Mouse (Mus musculus): ENCODE measurements around the gene Vax2. TPM values are rescaled to one million over a fixed set of nuclear protein-coding genes. Genes with fewer than 3 reads are reported as not detected.
A peak's percentile ranks its signal among the peaks of the same experiment; 100 is the strongest.

Vax2 gene
- polyA plus RNA-seq, 1 experiment from 2014 or later = not detected

DNA sequence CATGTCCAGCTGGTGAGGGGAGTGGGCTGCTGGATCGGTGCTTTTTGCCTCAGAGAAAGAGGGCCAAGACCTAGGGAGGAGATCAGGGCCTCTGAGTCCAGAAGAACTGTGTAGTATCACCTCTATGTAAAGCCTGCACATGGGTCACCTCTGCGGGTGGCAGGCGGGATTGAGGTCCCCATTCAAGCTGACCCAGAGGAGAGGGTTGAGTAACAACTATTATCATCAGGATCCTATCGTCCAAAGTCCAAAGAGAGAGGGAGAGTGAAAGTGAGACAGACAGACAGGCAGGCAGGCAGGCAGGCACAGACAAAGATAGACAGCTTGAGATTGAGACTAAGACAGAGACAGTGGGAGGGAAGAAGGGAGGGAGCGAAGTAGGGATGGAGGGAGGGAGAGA, 32.1 kb downstream of the Vax2 start:
- 63% methylated on average over 5 of the region's 5 CpGs for WGBS
- H3K4me1 ChIP-seq (replicated peaks; ENCODE audit: control insufficient read depth, insufficient read depth, low read length) = no peaks in the 10 kb centered on the region

DNA sequence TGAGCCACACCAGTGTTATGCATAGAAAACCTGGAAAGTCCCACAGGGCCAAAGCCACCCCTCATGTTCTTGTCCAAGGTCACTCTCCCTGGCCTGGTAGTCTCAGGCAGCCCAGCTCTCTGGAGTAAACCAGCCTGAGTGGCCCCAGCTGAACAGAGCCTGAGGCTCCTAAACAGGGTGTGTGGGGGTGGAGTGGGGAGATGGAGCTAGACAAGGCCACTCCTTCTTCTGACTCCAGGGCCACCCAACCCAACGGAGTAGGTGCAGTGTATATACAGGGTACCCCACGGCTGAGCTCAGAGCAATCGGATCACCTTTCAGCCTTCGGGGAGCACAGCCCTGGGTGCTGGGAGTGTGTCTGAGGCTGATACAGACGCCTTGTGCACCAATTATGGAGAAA, 33.1 kb downstream of the Vax2 start:
- ATAC-seq (ENCODE audit: low FRiP score) (no peak), DNase-seq (ENCODE audit: low spot score) (no peak)
- no peaks in the 10 kb centered on the region for H3K27me3 ChIP-seq (ENCODE audit: control insufficient read depth, insufficient read depth, low read length)
- H3K9me3 ChIP-seq (ENCODE audit: control insufficient read depth, low read length) = no peaks in the 10 kb centered on the region
- no peaks in the 10 kb centered on the region for H3K4me1 ChIP-seq (replicated peaks; ENCODE audit: control insufficient read depth, insufficient read depth, low read length)
- no peak overlapping the region for H3K4me2 ChIP-seq (replicated peaks)
- no peak overlapping the region for H3K27ac ChIP-seq
- WGBS = 76% methylated on average over 5 of the region's 5 CpGs
- H3K9ac ChIP-seq = no peak overlapping the region
- no peak overlapping the region for H3K4me3 ChIP-seq (replicated peaks; ENCODE audit: low read length)
- no peaks in the 10 kb centered on the region for H3K36me3 ChIP-seq (replicated peaks; ENCODE audit: control insufficient read depth, insufficient read depth)

More for the DNA sequence above, 32.1 kb downstream of the Vax2 start:
- no peak for ATAC-seq (ENCODE audit: low FRiP score)
- Histone ChIP-seq H3K9me3 (ENCODE audit: control insufficient read depth, low read length) (no peaks in the 10 kb centered on the region), H3K9ac (no peak overlapping the region), H3K27me3 (ENCODE audit: control insufficient read depth, insufficient read depth, low read length) (no peaks in the 10 kb centered on the region), H3K27ac (no peak overlapping the region), H3K4me2 (replicated peaks) (no peak overlapping the region), H3K36me3 (replicated peaks; ENCODE audit: control insufficient read depth, insufficient read depth) (no peaks in the 10 kb centered on the region), H3K4me3 (replicated peaks; ENCODE audit: low read length) (no peak overlapping the region)
- no peak for DNase-seq (ENCODE audit: low spot score)

DNA sequence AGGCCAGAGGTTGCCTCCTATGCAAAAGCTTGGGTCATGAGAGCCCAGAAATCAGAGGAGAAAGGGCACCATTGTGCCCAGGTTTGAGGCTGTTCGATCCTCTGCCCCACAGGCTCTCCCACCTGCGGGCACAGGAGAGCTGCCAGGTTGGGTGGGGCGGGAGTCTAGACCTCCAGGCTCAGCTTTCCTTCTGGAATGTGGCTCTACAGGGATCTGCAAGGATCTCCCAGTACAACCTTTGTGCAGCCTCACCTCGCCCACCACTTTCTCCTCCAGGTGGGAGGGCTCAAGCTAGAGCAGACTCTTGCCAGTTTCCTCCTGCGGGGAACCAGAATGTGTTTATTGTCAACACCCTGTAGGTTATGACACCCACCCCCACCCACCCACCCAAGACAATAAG, 33.5 kb downstream of the Vax2 start:
- no peaks in the 10 kb centered on the region for H3K36me3 ChIP-seq (replicated peaks; ENCODE audit: control insufficient read depth, insufficient read depth)
- H3K27ac ChIP-seq = no peak overlapping the region
- no peak overlapping the region for H3K4me3 ChIP-seq (replicated peaks; ENCODE audit: low read length)
- no peaks in the 10 kb centered on the region for H3K9me3 ChIP-seq (ENCODE audit: control insufficient read depth, low read length)
- no peaks in the 10 kb centered on the region for H3K4me1 ChIP-seq (replicated peaks; ENCODE audit: control insufficient read depth, insufficient read depth, low read length)
- ATAC-seq (ENCODE audit: low FRiP score) (no peak), DNase-seq (ENCODE audit: low spot score) (no peak)
- WGBS = 77% methylated on average over 5 of the region's 5 CpGs
- no peak overlapping the region for H3K9ac ChIP-seq
- no peak overlapping the region for H3K4me2 ChIP-seq (replicated peaks)
- no peaks in the 10 kb centered on the region for H3K27me3 ChIP-seq (ENCODE audit: control insufficient read depth, insufficient read depth, low read length)

DNA sequence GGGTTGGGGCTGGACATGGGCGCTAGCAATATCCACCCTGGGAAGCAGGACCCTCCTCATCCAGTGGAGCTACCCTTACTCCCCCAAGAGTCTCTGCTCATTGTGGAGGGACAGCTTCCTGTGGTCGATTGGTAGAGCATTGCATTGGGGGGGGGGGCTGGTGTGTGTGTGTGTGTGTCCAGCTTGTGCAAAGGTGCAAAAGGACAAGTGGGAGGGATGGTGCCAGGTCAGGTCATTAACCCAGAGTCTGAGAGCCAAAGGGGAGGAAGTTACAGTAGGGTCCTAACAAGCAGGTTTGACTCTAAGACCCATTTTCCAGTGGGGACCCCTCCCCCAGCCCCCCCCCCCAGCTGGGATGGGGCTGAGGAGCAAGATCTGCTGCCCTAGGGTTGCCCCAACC, 34.4 kb downstream of the Vax2 start:
- Histone ChIP-seq H3K9ac (no peak overlapping the region), H3K27me3 (ENCODE audit: control insufficient read depth, insufficient read depth, low read length) (no peaks in the 10 kb centered on the region), H3K27ac (no peak overlapping the region), H3K4me2 (replicated peaks) (no peak overlapping the region), H3K4me3 (replicated peaks; ENCODE audit: low read length) (no peak overlapping the region), H3K9me3 (ENCODE audit: control insufficient read depth, low read length) (no peaks in the 10 kb centered on the region), H3K36me3 (replicated peaks; ENCODE audit: control insufficient read depth, insufficient read depth) (no peaks in the 10 kb centered on the region), H3K4me1 (replicated peaks; ENCODE audit: control insufficient read depth, insufficient read depth, low read length) (no peaks in the 10 kb centered on the region)
- 41% methylated on average over 2 of the region's 2 CpGs for WGBS
- ATAC-seq (ENCODE audit: low FRiP score) = no peak
- no peak for DNase-seq (ENCODE audit: low spot score)

DNA sequence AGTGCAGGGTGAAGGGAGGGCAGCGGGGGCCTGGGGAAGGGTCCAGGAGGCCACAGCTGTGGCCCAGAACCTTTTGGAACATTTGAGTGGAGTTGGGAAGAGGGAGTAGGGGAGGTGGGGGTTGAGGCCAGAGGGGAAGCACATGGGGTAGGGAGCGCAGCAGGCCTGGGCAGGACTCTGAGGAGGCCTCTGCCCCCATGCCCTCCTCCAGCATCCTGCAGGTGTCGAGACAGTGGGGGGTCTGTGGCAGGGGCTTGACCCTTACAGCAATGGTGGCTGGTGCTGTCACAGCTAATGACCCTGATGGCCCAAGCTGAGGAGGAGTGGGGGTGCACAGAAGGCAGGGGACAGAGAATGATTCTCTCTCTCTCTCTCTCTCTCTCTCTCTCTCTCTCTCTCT, 38.2 kb downstream of the Vax2 start:
- H3K27me3 ChIP-seq (ENCODE audit: control insufficient read depth, insufficient read depth, low read length) = peaks cover 13% of the 10 kb centered on the region; the same call in 1 of the 2 replicates
- 40% methylated on average over 3 of the region's 3 CpGs for WGBS
- H3K9ac ChIP-seq = no peak overlapping the region
- no peaks in the 10 kb centered on the region for H3K36me3 ChIP-seq (replicated peaks; ENCODE audit: control insufficient read depth, insufficient read depth)
- no peaks in the 10 kb centered on the region for H3K4me1 ChIP-seq (replicated peaks; ENCODE audit: control insufficient read depth, insufficient read depth, low read length)
- no peak overlapping the region for H3K4me2 ChIP-seq (replicated peaks)
- no peak for ATAC-seq (ENCODE audit: low FRiP score)
- no peak overlapping the region for H3K4me3 ChIP-seq (replicated peaks; ENCODE audit: low read length)
- H3K9me3 ChIP-seq (ENCODE audit: control insufficient read depth, low read length) = no peaks in the 10 kb centered on the region
- H3K27ac ChIP-seq = no peak overlapping the region
- DNase-seq (ENCODE audit: low spot score) = no peak

DNA sequence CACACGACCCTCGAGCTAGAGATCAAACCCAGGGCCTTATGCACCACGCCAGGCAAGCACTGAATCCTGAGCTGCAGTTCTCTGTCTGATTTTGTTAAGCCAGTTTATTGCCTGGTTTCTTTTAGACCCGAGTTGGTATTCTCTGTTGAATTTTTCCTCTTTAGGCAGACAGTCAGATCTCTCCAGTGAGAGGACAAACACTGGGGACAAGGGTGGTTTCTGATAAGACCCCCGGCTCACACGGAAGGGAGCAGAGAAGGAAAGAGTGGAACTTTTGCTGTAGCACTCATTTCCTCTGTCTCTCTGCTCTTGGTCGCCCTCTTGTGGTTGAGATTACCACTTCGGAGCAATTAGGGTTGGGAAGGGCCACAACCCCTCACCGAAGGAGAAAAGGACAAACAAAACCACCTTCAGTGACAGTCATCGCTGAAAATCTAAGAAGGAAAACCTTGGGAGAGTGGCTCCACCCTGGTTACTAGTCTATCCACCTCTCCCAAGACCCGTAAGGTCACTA, 39.2 kb downstream of the Vax2 start:
- H3K36me3 ChIP-seq (replicated peaks; ENCODE audit: control insufficient read depth, insufficient read depth) = no peaks in the 10 kb centered on the region
- DNase-seq (ENCODE audit: low spot score) = peak; percentile 73
- no peak for ATAC-seq (ENCODE audit: low FRiP score)
- H3K4me1 ChIP-seq (replicated peaks; ENCODE audit: control insufficient read depth, insufficient read depth, low read length) = no peaks in the 10 kb centered on the region
- H3K4me3 ChIP-seq (replicated peaks; ENCODE audit: low read length) = no peak overlapping the region
- 10% methylated on average over 11 of the region's 11 CpGs for WGBS
- H3K4me2 ChIP-seq (replicated peaks) = no peak overlapping the region
- H3K27me3 ChIP-seq (ENCODE audit: control insufficient read depth, insufficient read depth, low read length) = peaks cover 13% of the 10 kb centered on the region; the same call in 1 of the 2 replicates
- no peak overlapping the region for H3K27ac ChIP-seq
- H3K9me3 ChIP-seq (ENCODE audit: control insufficient read depth, low read length) = no peaks in the 10 kb centered on the region
- no peak overlapping the region for H3K9ac ChIP-seq

DNA sequence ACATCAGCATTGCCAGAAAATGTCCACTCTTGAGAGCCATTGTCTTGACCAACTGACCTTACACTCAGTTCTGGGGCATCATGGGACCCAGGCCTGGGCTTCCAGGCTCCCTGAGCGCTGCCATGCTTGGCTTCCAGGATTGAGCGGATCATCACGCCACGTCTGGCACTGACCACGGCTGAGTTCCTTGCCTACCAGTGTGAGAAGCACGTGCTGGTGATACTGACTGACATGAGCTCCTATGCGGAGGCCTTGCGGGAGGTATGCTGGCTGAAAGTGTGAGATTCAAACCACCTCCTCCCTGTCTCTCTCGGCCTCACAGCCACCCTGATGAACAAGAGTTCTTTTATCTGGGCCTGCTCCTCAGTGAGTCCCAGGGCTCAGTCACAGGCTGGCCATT, 45.0 kb downstream of the Vax2 start:
- WGBS = 82% methylated on average over 9 of the region's 9 CpGs
- H3K36me3 ChIP-seq (replicated peaks; ENCODE audit: control insufficient read depth, insufficient read depth) = no peaks in the 10 kb centered on the region
- DNase-seq (ENCODE audit: low spot score) (no peak), ATAC-seq (ENCODE audit: low FRiP score) (no peak)
- H3K9me3 ChIP-seq (ENCODE audit: control insufficient read depth, low read length) = no peaks in the 10 kb centered on the region
- H3K4me3 ChIP-seq (replicated peaks; ENCODE audit: low read length) = no peak overlapping the region
- H3K4me1 ChIP-seq (replicated peaks; ENCODE audit: control insufficient read depth, insufficient read depth, low read length) = no peaks in the 10 kb centered on the region
- H3K9ac ChIP-seq = no peak overlapping the region
- H3K27me3 ChIP-seq (ENCODE audit: control insufficient read depth, insufficient read depth, low read length) = peaks cover 46% of the 10 kb centered on the region
- H3K4me2 ChIP-seq (replicated peaks) = no peak overlapping the region
- H3K27ac ChIP-seq = no peak overlapping the region

DNA sequence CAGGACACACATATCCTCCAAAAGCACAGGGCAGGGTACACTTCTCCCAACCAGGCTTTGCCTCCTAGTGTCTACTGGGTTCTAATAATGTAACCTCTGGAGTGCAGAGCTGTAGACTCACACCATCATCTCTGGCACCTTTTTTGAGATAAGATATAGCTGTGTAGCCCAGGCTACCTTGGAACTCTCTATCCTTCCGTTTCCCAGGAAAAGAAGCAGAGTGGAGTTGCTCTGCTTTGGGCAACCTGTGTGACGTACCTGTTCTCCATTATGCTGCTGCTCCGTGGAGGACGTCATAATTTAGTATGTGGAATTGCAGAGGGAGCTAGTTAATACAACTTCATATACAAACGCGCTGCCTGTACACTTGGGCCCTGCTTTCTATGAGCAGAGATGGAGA, 51.3 kb downstream of the Vax2 start, which contains the start of gene Ankrd53:
Gene Ankrd53 (plus strand): TSS at position 301 of the 400 bp plus-strand sequence.
- no peaks in the 10 kb centered on the region for H3K36me3 ChIP-seq (replicated peaks; ENCODE audit: control insufficient read depth, insufficient read depth)
- H3K27ac ChIP-seq = no peak within 1 kb of the TSS
- no peak for DNase-seq (ENCODE audit: low spot score)
- 27% methylated on average over 6 of the region's 6 CpGs for WGBS
- no peak for ATAC-seq (ENCODE audit: low FRiP score)
- H3K9me3 ChIP-seq (ENCODE audit: control insufficient read depth, low read length) = no peaks in the 10 kb centered on the region
- H3K9ac ChIP-seq = no peak within 1 kb of the TSS
- peak within 1 kb of the TSS; percentile 39 for H3K4me2 ChIP-seq (replicated peaks)
- peaks cover 66% of the 10 kb centered on the region for H3K27me3 ChIP-seq (ENCODE audit: control insufficient read depth, insufficient read depth, low read length)
- H3K4me3 ChIP-seq (replicated peaks; ENCODE audit: low read length) = peak within 1 kb of the TSS; percentile 16
- no peaks in the 10 kb centered on the region; the same call in 1 of the 2 replicates for H3K4me1 ChIP-seq (replicated peaks; ENCODE audit: control insufficient read depth, insufficient read depth, low read length)

DNA sequence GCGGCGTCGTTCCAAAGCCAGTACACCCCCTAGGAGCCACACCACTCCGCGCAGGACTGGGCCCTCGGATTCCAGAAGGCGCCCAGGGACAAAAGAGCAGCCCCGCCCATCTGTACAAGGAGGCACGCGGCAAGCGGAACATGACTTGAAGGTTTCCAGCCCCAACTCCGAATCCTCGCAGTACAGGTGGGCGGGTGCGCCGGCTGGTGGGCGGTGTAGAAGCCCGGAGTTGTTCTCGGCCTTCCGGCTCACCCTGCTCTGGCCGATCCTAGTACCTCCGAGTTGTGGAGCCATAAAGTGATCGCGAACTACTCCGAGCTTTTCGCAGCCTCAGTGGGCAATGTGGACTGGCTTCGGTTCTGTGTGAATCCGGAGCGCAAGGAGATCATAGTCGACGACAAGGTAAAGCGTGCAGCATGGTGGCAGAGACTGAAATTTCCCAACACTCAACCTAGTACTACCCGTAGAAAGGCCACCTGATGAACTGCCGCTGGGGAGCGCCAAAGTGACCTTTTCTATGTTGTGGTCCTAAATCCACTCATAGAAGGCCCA, 51.9 kb downstream of the Vax2 start:
- 0 out of 2 replicates have a peak, but pooled peaks have one; percentile 40 for ATAC-seq (ENCODE audit: low FRiP score)

More for the DNA sequence above, 51.9 kb downstream of the Vax2 start:
- H3K4me2 ChIP-seq (replicated peaks) = peak overlapping the region; percentile 39
- no peaks in the 10 kb centered on the region; the same call in 1 of the 2 replicates for H3K4me1 ChIP-seq (replicated peaks; ENCODE audit: control insufficient read depth, insufficient read depth, low read length)
- WGBS = 2% methylated on average over 35 of the region's 35 CpGs
- peaks cover 2% of the 10 kb centered on the region; the same call in 1 of the 2 replicates for H3K36me3 ChIP-seq (replicated peaks; ENCODE audit: control insufficient read depth, insufficient read depth)
- no peaks in the 10 kb centered on the region for H3K9me3 ChIP-seq (ENCODE audit: control insufficient read depth, low read length)
- H3K4me3 ChIP-seq (replicated peaks; ENCODE audit: low read length) = peak overlapping the region; percentile 16
- H3K27ac ChIP-seq = no peak overlapping the region
- peaks cover 60% of the 10 kb centered on the region for H3K27me3 ChIP-seq (ENCODE audit: control insufficient read depth, insufficient read depth, low read length)
- no peak for DNase-seq (ENCODE audit: low spot score)
- no peak overlapping the region for H3K9ac ChIP-seq

Data from hindbrain, embryonic 14.5 days (tissue).